Mouse (Mus musculus): ENCODE results near the gene Glyr1. TPM values are rescaled to one million over a fixed set of nuclear protein-coding genes. Genes with fewer than 3 reads are reported as not detected.

Gene Glyr1
- 48.5 and 50.3 TPM in 2 replicates for total RNA-seq (2014; rRNA removed)
- 42.8 and 48.6 TPM in 2 replicates for polyA plus RNA-seq (2012; rRNA removed)

- H3K27ac ChIP-seq (replicated peaks; ENCODE audit: insufficient read depth, low read depth, low read length), result peak within 1 kb of the TSS; percentile 83
- WGBS, result 0% methylated on average over 54 of the region's 56 CpGs
- H3K36me3 ChIP-seq (ENCODE audit: control insufficient read depth, insufficient read depth, low read length), result peaks cover 24% of the 10 kb centered on the region
- peak; percentile 93 for DNase-seq (ENCODE audit: extremely low read depth, low read depth, low spot score)
- no peaks in the 10 kb centered on the region; the same call in 1 of the 2 replicates for H3K79me2 ChIP-seq (ENCODE audit: control insufficient read depth, insufficient read depth, low read length)
- H3K4me1 ChIP-seq (ENCODE audit: control insufficient read depth, insufficient read depth, low read length), result peaks cover 6% of the 10 kb centered on the region
- peak within 1 kb of the TSS; percentile 86 for H3K9ac ChIP-seq (ENCODE audit: low read depth, low read length)
- TF ChIP-seq CTCF (IDR thresholded peaks at IDR 0.05; ENCODE audit: low read depth, low read length) (no peak), POLR2A (IDR thresholded peaks at IDR 0.05; ENCODE audit: extremely low read depth, insufficient read depth, low read length) (peak; percentile 88)
- H3K4me3 ChIP-seq (ENCODE audit: insufficient read depth, low read depth, low read length), result peak within 1 kb of the TSS; percentile 84
- no peaks in the 10 kb centered on the region for H3K27me3 ChIP-seq (ENCODE audit: control insufficient read depth, insufficient read depth, low read length)
These were observed at the start of gene Glyr1, which contains the start of gene Ubn1 for GRCm38 (mm10) chr16:5049774-5050234. Glyr1 (minus strand) TSS chr16:5049863. Ubn1 (plus strand) TSS chr16:5050057.

DNA sequence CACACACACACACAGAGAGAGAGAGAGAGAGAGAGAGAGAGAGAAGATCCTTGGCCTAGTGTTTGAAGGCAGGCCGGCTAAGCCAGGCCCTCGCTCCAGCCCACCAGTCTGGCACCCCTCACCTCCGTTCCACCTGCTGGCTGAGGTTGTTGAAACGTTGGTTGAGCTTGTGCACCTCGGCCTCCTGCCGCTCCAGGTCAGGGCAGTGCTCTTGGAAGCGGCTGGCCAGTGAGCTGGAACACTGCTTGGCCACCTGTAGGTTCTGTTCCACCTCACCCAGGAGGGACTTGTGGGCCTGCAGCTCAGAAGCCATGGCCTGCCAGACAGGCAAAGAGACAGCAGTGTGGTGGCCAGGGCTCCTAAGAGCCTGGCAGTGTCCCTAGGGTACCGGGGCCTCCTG lies 46.8 kb upstream of the Glyr1 start:
- TF ChIP-seq POLR2A (IDR thresholded peaks at IDR 0.05; ENCODE audit: extremely low read depth, insufficient read depth, low read length) (no peak), CTCF (IDR thresholded peaks at IDR 0.05; ENCODE audit: low read depth, low read length) (no peak)
- Histone ChIP-seq H3K36me3 (ENCODE audit: control insufficient read depth, insufficient read depth, low read length) (no peaks in the 10 kb centered on the region), H3K79me2 (ENCODE audit: control insufficient read depth, insufficient read depth, low read length) (no peaks in the 10 kb centered on the region), H3K4me1 (ENCODE audit: control insufficient read depth, insufficient read depth, low read length) (no peaks in the 10 kb centered on the region), H3K27me3 (ENCODE audit: control insufficient read depth, insufficient read depth, low read length) (no peaks in the 10 kb centered on the region), H3K27ac (replicated peaks; ENCODE audit: insufficient read depth, low read depth, low read length) (no peak overlapping the region), H3K9ac (ENCODE audit: low read depth, low read length) (no peak overlapping the region), H3K4me3 (ENCODE audit: insufficient read depth, low read depth, low read length) (no peak overlapping the region)
- DNase-seq (ENCODE audit: extremely low read depth, low read depth, low spot score), result no peak
- 91% methylated on average over 8 of the region's 8 CpGs for WGBS

DNA sequence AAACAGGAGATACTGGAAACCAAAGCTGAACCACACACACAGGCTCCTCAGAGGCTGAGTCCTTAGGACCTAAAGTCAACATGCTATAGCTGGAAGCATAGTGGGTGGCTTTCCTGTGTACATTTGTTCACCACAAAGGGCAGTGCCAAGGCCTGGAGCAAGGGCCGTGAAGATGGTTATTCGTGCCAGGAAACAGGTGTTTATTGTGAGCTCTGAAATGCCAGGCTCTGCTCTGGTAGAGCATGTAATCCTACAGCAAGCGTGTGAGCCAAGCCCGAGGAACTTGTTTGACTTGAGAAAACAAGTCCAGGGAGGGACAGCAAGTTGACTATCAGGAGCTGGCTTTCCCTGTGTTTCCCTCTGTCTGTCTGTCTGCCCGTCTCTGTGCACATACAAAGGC lies 43.6 kb upstream of the Glyr1 start:
- no peak overlapping the region for H3K4me3 ChIP-seq (ENCODE audit: insufficient read depth, low read depth, low read length)
- no peaks in the 10 kb centered on the region for H3K79me2 ChIP-seq (ENCODE audit: control insufficient read depth, insufficient read depth, low read length)
- 84% methylated on average over 5 of the region's 5 CpGs for WGBS
- no peak for DNase-seq (ENCODE audit: extremely low read depth, low read depth, low spot score)
- H3K9ac ChIP-seq (ENCODE audit: low read depth, low read length), result no peak overlapping the region
- H3K36me3 ChIP-seq (ENCODE audit: control insufficient read depth, insufficient read depth, low read length), result no peaks in the 10 kb centered on the region
- H3K27ac ChIP-seq (replicated peaks; ENCODE audit: insufficient read depth, low read depth, low read length), result no peak overlapping the region
- H3K4me1 ChIP-seq (ENCODE audit: control insufficient read depth, insufficient read depth, low read length), result no peaks in the 10 kb centered on the region
- H3K27me3 ChIP-seq (ENCODE audit: control insufficient read depth, insufficient read depth, low read length), result no peaks in the 10 kb centered on the region
- no peak for TF ChIP-seq POLR2A (IDR thresholded peaks at IDR 0.05; ENCODE audit: extremely low read depth, insufficient read depth, low read length)
- TF ChIP-seq CTCF (IDR thresholded peaks at IDR 0.05; ENCODE audit: low read depth, low read length), result no peak

DNA sequence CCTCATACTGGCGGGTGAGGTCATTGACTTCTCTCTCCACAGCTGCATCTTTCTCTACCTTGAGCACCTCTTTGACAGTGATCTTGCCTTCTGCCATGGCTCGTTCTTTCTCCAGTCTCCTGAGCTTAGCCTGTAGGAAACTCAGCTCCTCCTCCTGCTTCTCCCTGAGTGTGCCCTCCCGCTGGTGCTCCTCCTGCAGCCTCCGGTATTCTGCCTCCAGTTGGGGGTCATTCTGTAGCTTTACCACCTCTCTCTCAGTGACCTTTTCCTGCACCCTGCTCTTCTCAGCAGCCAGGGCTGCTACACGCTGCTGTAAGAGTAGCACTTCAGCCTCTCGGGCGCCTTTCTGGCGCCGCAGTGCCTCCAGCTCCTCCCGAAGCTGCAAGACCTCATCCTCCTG lies 39.4 kb upstream of the Glyr1 start:
- H3K4me1 ChIP-seq (ENCODE audit: control insufficient read depth, insufficient read depth, low read length), result no peaks in the 10 kb centered on the region
- H3K36me3 ChIP-seq (ENCODE audit: control insufficient read depth, insufficient read depth, low read length), result peaks cover 12% of the 10 kb centered on the region
- no peak overlapping the region for H3K27ac ChIP-seq (replicated peaks; ENCODE audit: insufficient read depth, low read depth, low read length)
- no peaks in the 10 kb centered on the region for H3K79me2 ChIP-seq (ENCODE audit: control insufficient read depth, insufficient read depth, low read length)
- no peaks in the 10 kb centered on the region for H3K27me3 ChIP-seq (ENCODE audit: control insufficient read depth, insufficient read depth, low read length)
- TF ChIP-seq POLR2A (IDR thresholded peaks at IDR 0.05; ENCODE audit: extremely low read depth, insufficient read depth, low read length) (no peak), CTCF (IDR thresholded peaks at IDR 0.05; ENCODE audit: low read depth, low read length) (no peak)
- WGBS, result 81% methylated on average over 10 of the region's 10 CpGs
- no peak for DNase-seq (ENCODE audit: extremely low read depth, low read depth, low spot score)
- no peak overlapping the region for H3K9ac ChIP-seq (ENCODE audit: low read depth, low read length)
- no peak overlapping the region for H3K4me3 ChIP-seq (ENCODE audit: insufficient read depth, low read depth, low read length)

DNA sequence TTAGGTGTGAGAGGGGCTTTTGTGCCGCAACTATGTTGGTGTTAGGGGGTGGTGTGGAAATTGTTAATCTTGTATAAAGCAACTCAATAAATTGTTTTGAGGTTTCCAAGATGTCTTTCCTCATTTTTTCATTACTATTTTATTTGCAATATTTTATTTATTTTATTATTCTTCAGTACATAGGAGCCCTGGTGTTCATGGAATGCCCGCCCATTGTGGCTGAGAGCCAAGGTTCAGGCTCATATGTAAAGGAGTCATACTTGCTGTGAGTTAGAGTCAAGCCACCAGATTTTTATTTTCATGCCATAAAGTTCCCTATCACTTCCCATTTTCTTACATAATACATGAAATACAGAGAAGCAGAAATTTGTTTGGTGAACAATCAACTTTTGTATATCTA lies 36.5 kb upstream of the Glyr1 start:
- H3K4me1 ChIP-seq (ENCODE audit: control insufficient read depth, insufficient read depth, low read length), result no peaks in the 10 kb centered on the region
- no peak for DNase-seq (ENCODE audit: extremely low read depth, low read depth, low spot score)
- H3K27me3 ChIP-seq (ENCODE audit: control insufficient read depth, insufficient read depth, low read length), result no peaks in the 10 kb centered on the region
- no peaks in the 10 kb centered on the region for H3K79me2 ChIP-seq (ENCODE audit: control insufficient read depth, insufficient read depth, low read length)
- no peak overlapping the region for H3K27ac ChIP-seq (replicated peaks; ENCODE audit: insufficient read depth, low read depth, low read length)
- TF ChIP-seq CTCF (IDR thresholded peaks at IDR 0.05; ENCODE audit: low read depth, low read length) (no peak), POLR2A (IDR thresholded peaks at IDR 0.05; ENCODE audit: extremely low read depth, insufficient read depth, low read length) (no peak)
- H3K36me3 ChIP-seq (ENCODE audit: control insufficient read depth, insufficient read depth, low read length), result peaks cover 35% of the 10 kb centered on the region
- H3K4me3 ChIP-seq (ENCODE audit: insufficient read depth, low read depth, low read length), result no peak overlapping the region
- no peak overlapping the region for H3K9ac ChIP-seq (ENCODE audit: low read depth, low read length)
- WGBS, result 97% methylated on average over 2 of the region's 2 CpGs

- H3K4me3 ChIP-seq (ENCODE audit: insufficient read depth, low read depth, low read length), result no peak overlapping the region
- no peak overlapping the region for H3K9ac ChIP-seq (ENCODE audit: low read depth, low read length)
- H3K4me1 ChIP-seq (ENCODE audit: control insufficient read depth, insufficient read depth, low read length), result no peaks in the 10 kb centered on the region
- TF ChIP-seq CTCF (IDR thresholded peaks at IDR 0.05; ENCODE audit: low read depth, low read length) (no peak), POLR2A (IDR thresholded peaks at IDR 0.05; ENCODE audit: extremely low read depth, insufficient read depth, low read length) (no peak)
- peaks cover 39% of the 10 kb centered on the region for H3K36me3 ChIP-seq (ENCODE audit: control insufficient read depth, insufficient read depth, low read length)
- no peaks in the 10 kb centered on the region for H3K27me3 ChIP-seq (ENCODE audit: control insufficient read depth, insufficient read depth, low read length)
- H3K79me2 ChIP-seq (ENCODE audit: control insufficient read depth, insufficient read depth, low read length), result no peaks in the 10 kb centered on the region
- H3K27ac ChIP-seq (replicated peaks; ENCODE audit: insufficient read depth, low read depth, low read length), result no peak overlapping the region
- 94% methylated on average over 4 of the region's 4 CpGs for WGBS
- DNase-seq (ENCODE audit: extremely low read depth, low read depth, low spot score), result no peak
These were observed 35.5 kb upstream of the Glyr1 start for GRCm38 (mm10) chr16:5085196-5085595.
